Mouse (Mus musculus) neural tube, embryonic 13.5 days (tissue): ENCODE measurements around the gene Ugt1a10. TPM values are rescaled to one million over a fixed set of nuclear protein-coding genes. Genes with fewer than 3 reads are reported as not detected.

Experiments
- ATAC-seq: fragments of 200-750 bp; cut with Nextera tagmentation; 2 replicates; pipeline ENCODE4 v1.8.0; 2017; ENCODE audit warnings: low read depth, mild to moderate bottlenecking, moderate TSS enrichment, moderate library complexity
- H3K27ac ChIP-seq: fragments of 300-500 bp; sonication (generic); replicated peaks from 2 replicates; pipeline ENCODE4 v1.5.1; 2015; ENCODE audit warnings: moderate library complexity, mild to moderate bottlenecking, inconsistent platforms
- H3K27me3 ChIP-seq: fragments of 300-500 bp; sonication (generic); 2 replicates; pipeline ENCODE4 v1.6.1; 2015; ENCODE audit warnings: mild to moderate bottlenecking, inconsistent platforms
- H3K36me3 ChIP-seq: fragments of 300-500 bp; sonication (generic); 2 replicates; pipeline ENCODE4 v1.6.1; 2015; ENCODE audit warnings: mild to moderate bottlenecking, inconsistent platforms
- H3K4me1 ChIP-seq: fragments of 300-500 bp; sonication (generic); replicated peaks from 2 replicates; pipeline ENCODE4 v1.6.1; 2015; ENCODE audit warnings: inconsistent platforms
- H3K4me2 ChIP-seq: fragments of 300-500 bp; sonication (generic); 2 replicates; pipeline ENCODE4 v1.6.1; 2015; ENCODE audit warnings: inconsistent platforms, mild to moderate bottlenecking, moderate library complexity
- H3K4me3 ChIP-seq: fragments of 300-500 bp; sonication (generic); 2 replicates; pipeline ENCODE4 v1.5.1; 2015; ENCODE audit warnings: mild to moderate bottlenecking, inconsistent platforms
- H3K9ac ChIP-seq: fragments of 300-500 bp; sonication (generic); 2 replicates; pipeline ENCODE4 v1.6.1; 2015; ENCODE audit warnings: moderate library complexity, mild to moderate bottlenecking, inconsistent platforms
- H3K9me3 ChIP-seq: fragments of 300-500 bp; sonication (generic); 2 replicates; pipeline ENCODE4 v1.6.1; 2016; ENCODE audit warnings: inconsistent platforms
- WGBS: fragments of 180-500 bp; shearing (Covaris S2); methylation state at CpG from one replicate; pipeline ENCODE4 v1.1.7; 2015; 5-methylcytosine and 5-hydroxymethylcytosine counted together
- polyA plus RNA-seq: library from polyadenylated mRNA; unstranded; fragments of >200 nt; fragmentation: Nextera tagmentation; extraction: Ambion mirVana; gene quantifications from 2 replicates; pipeline ENCODE4 v1.2.1, GENCODE M21; 2015

Gene Ugt1a10
- polyA plus RNA-seq, 1 experiment from 2014 or later, result not detected

GRCm38 (mm10) chr1:88212341-88213045 lies 157.3 kb downstream of the Ugt1a10 start:
- ATAC-seq, result 0 out of 2 replicates have a peak, but pooled peaks have one; percentile 32
- H3K36me3 ChIP-seq, result no peaks in the 10 kb centered on the region
- H3K9ac ChIP-seq, result no peak overlapping the region
- no peak overlapping the region for H3K4me2 ChIP-seq
- H3K9me3 ChIP-seq, result peaks cover 59% of the 10 kb centered on the region
- H3K27me3 ChIP-seq, result no peaks in the 10 kb centered on the region
- no peak overlapping the region for H3K27ac ChIP-seq
- WGBS, result 62% methylated on average over 8 of the region's 8 CpGs
- H3K4me3 ChIP-seq, result no peak overlapping the region
- no peaks in the 10 kb centered on the region for H3K4me1 ChIP-seq

- Histone ChIP-seq H3K9ac (no peak overlapping the region), H3K4me1 (no peaks in the 10 kb centered on the region), H3K4me3 (no peak overlapping the region), H3K27me3 (no peaks in the 10 kb centered on the region), H3K27ac (no peak overlapping the region), H3K4me2 (no peak overlapping the region), H3K9me3 (peaks cover 62% of the 10 kb centered on the region), H3K36me3 (no peaks in the 10 kb centered on the region)
- ATAC-seq, result no peak
- WGBS, result 82% methylated on average over 1 of the region's 1 CpGs
Observed at GRCm38 (mm10) chr1:88213061-88213460, 157.9 kb downstream of the Ugt1a10 start.

GRCm38 (mm10) chr1:88213766-88214461 lies 158.7 kb downstream of the Ugt1a10 start:
- peaks cover 62% of the 10 kb centered on the region for H3K9me3 ChIP-seq
- no peaks in the 10 kb centered on the region for H3K27me3 ChIP-seq
- no peak overlapping the region for H3K4me3 ChIP-seq
- no peak overlapping the region for H3K4me2 ChIP-seq
- H3K36me3 ChIP-seq, result no peaks in the 10 kb centered on the region
- H3K4me1 ChIP-seq, result no peaks in the 10 kb centered on the region
- ATAC-seq, result no peak
- no peak overlapping the region for H3K9ac ChIP-seq
- no peak overlapping the region for H3K27ac ChIP-seq
- WGBS, result 81% methylated on average over 2 of the region's 2 CpGs

GRCm38 (mm10) chr1:88214462-88214952 lies 159.3 kb downstream of the Ugt1a10 start:
- no peak overlapping the region for H3K27ac ChIP-seq
- H3K9me3 ChIP-seq, result peaks cover 62% of the 10 kb centered on the region
- 79% methylated on average over 2 of the region's 2 CpGs for WGBS
- no peak overlapping the region for H3K4me2 ChIP-seq
- H3K4me1 ChIP-seq, result no peaks in the 10 kb centered on the region
- no peaks in the 10 kb centered on the region for H3K36me3 ChIP-seq
- no peaks in the 10 kb centered on the region for H3K27me3 ChIP-seq
- ATAC-seq, result no peak
- no peak overlapping the region for H3K4me3 ChIP-seq
- no peak overlapping the region for H3K9ac ChIP-seq

GRCm38 (mm10) chr1:88215466-88216380 lies 160.5 kb downstream of the Ugt1a10 start:
- ATAC-seq, result peak; percentile 20; the same call in 1 of the 2 replicates
- H3K27ac ChIP-seq, result no peak overlapping the region
- H3K9me3 ChIP-seq, result peaks cover 62% of the 10 kb centered on the region
- no peak overlapping the region for H3K4me2 ChIP-seq
- no peaks in the 10 kb centered on the region for H3K36me3 ChIP-seq
- H3K27me3 ChIP-seq, result no peaks in the 10 kb centered on the region
- no peak overlapping the region for H3K9ac ChIP-seq
- no peak overlapping the region for H3K4me3 ChIP-seq
- H3K4me1 ChIP-seq, result no peaks in the 10 kb centered on the region
- 72% methylated on average over 10 of the region's 10 CpGs for WGBS

GRCm38 (mm10) chr1:88216551-88216950 lies 161.4 kb downstream of the Ugt1a10 start:
- H3K4me1 ChIP-seq, result no peaks in the 10 kb centered on the region
- no peak overlapping the region for H3K4me3 ChIP-seq
- no peak for ATAC-seq
- 55% methylated on average over 2 of the region's 2 CpGs for WGBS
- no peak overlapping the region for H3K4me2 ChIP-seq
- H3K9ac ChIP-seq, result no peak overlapping the region
- H3K9me3 ChIP-seq, result peaks cover 59% of the 10 kb centered on the region
- no peak overlapping the region for H3K27ac ChIP-seq
- H3K36me3 ChIP-seq, result no peaks in the 10 kb centered on the region
- no peaks in the 10 kb centered on the region for H3K27me3 ChIP-seq

- Histone ChIP-seq H3K27ac (no peak overlapping the region), H3K27me3 (no peaks in the 10 kb centered on the region), H3K9ac (no peak overlapping the region), H3K4me3 (no peak overlapping the region), H3K9me3 (peaks cover 55% of the 10 kb centered on the region), H3K4me1 (no peaks in the 10 kb centered on the region), H3K4me2 (no peak overlapping the region), H3K36me3 (no peaks in the 10 kb centered on the region)
- no peak for ATAC-seq
- WGBS, result 63% methylated on average over 2 of the region's 2 CpGs
Observed at GRCm38 (mm10) chr1:88217144-88217543, 162.0 kb downstream of the Ugt1a10 start.

- H3K36me3 ChIP-seq, result no peaks in the 10 kb centered on the region
- H3K9me3 ChIP-seq, result peaks cover 53% of the 10 kb centered on the region
- no peak overlapping the region for H3K27ac ChIP-seq
Observed at GRCm38 (mm10) chr1:88217576-88217975, 162.4 kb downstream of the Ugt1a10 start.

GRCm38 (mm10) chr1:88218051-88218450 lies 162.9 kb downstream of the Ugt1a10 start:
- WGBS, result 75% methylated on average over 9 of the region's 9 CpGs
- no peak for ATAC-seq

More at GRCm38 (mm10) chr1:88217576-88217975, 162.4 kb downstream of the Ugt1a10 start:
- Histone ChIP-seq H3K4me1 (no peaks in the 10 kb centered on the region), H3K9ac (no peak overlapping the region), H3K27me3 (no peaks in the 10 kb centered on the region), H3K4me3 (no peak overlapping the region), H3K4me2 (no peak overlapping the region)
- no peak for ATAC-seq
- 45% methylated on average over 3 of the region's 3 CpGs for whole genome bisulfite sequencing

GRCm38 (mm10) chr1:88218591-88218990 lies 163.4 kb downstream of the Ugt1a10 start:
- no peak overlapping the region for H3K9ac ChIP-seq
- H3K9me3 ChIP-seq, result peaks cover 43% of the 10 kb centered on the region
- no peak overlapping the region for H3K4me3 ChIP-seq
- H3K36me3 ChIP-seq, result no peaks in the 10 kb centered on the region
- H3K27ac ChIP-seq, result no peak overlapping the region
- WGBS, result 48% methylated on average over 4 of the region's 4 CpGs
- no peak overlapping the region for H3K4me2 ChIP-seq
- no peaks in the 10 kb centered on the region for H3K4me1 ChIP-seq
- no peak for ATAC-seq
- no peaks in the 10 kb centered on the region for H3K27me3 ChIP-seq

More at GRCm38 (mm10) chr1:88218051-88218450, 162.9 kb downstream of the Ugt1a10 start:
- Histone ChIP-seq H3K9ac (no peak overlapping the region), H3K4me1 (no peaks in the 10 kb centered on the region), H3K36me3 (no peaks in the 10 kb centered on the region), H3K4me3 (no peak overlapping the region), H3K27me3 (no peaks in the 10 kb centered on the region), H3K4me2 (no peak overlapping the region), H3K27ac (no peak overlapping the region), H3K9me3 (peaks cover 48% of the 10 kb centered on the region)

- Histone ChIP-seq H3K27ac (no peak overlapping the region), H3K4me1 (no peaks in the 10 kb centered on the region), H3K36me3 (no peaks in the 10 kb centered on the region), H3K27me3 (no peaks in the 10 kb centered on the region), H3K4me2 (no peak overlapping the region), H3K9ac (no peak overlapping the region), H3K4me3 (no peak overlapping the region), H3K9me3 (peaks cover 38% of the 10 kb centered on the region)
- no peak for ATAC-seq
- 16% methylated on average over 1 of the region's 1 CpGs for WGBS
Observed at GRCm38 (mm10) chr1:88219054-88219453, 163.9 kb downstream of the Ugt1a10 start.

GRCm38 (mm10) chr1:88220336-88220735 lies 165.1 kb downstream of the Ugt1a10 start:
- no peak overlapping the region for H3K27ac ChIP-seq

More at GRCm38 (mm10) chr1:88220336-88220735, 165.1 kb downstream of the Ugt1a10 start:
- H3K4me2 ChIP-seq, result no peak overlapping the region
- no peak overlapping the region for H3K9ac ChIP-seq
- H3K4me1 ChIP-seq, result no peaks in the 10 kb centered on the region
- no peaks in the 10 kb centered on the region for H3K36me3 ChIP-seq
- peaks cover 28% of the 10 kb centered on the region for H3K9me3 ChIP-seq
- H3K27me3 ChIP-seq, result no peaks in the 10 kb centered on the region
- no peak overlapping the region for H3K4me3 ChIP-seq
- no peak for ATAC-seq
